Mouse (Mus musculus) lung, embryonic 14.5 days (tissue): ENCODE measurements around the gene Eci1. TPM values are rescaled to one million over a fixed set of nuclear protein-coding genes. Genes with fewer than 3 reads are reported as not detected.

Experiments used
- ATAC-seq: fragments of 200-750 bp; cut with Nextera tagmentation; 2 replicates; pipeline ENCODE4 v1.8.0; 2017; ENCODE audit warnings: mild to moderate bottlenecking, moderate TSS enrichment, moderate library complexity; ENCODE audit not compliant: insufficient read depth
- DNase-seq: peaks from one replicate; pipeline ENCODE4 v3.0.0-alpha.2; 2015
- H3K27ac ChIP-seq: fragments of 300-500 bp; sonication (generic); 2 replicates; pipeline ENCODE4 v1.5.1; 2014; ENCODE audit warnings: low read depth, mild to moderate bottlenecking, moderate library complexity
- H3K27me3 ChIP-seq: fragments of 300-500 bp; sonication (generic); 2 replicates; pipeline ENCODE4 v1.6.1; 2014; ENCODE audit warnings: low read length, control low read depth; ENCODE audit not compliant: insufficient read depth
- H3K36me3 ChIP-seq: fragments of 300-500 bp; sonication (generic); 2 replicates; pipeline ENCODE4 v1.6.1; 2014; ENCODE audit warnings: control low read depth; ENCODE audit not compliant: insufficient read depth
- H3K4me1 ChIP-seq: fragments of 300-500 bp; sonication (generic); 2 replicates; pipeline ENCODE4 v1.6.1; 2014; ENCODE audit warnings: antibody characterized with exemption, control low read depth; ENCODE audit not compliant: insufficient read depth
- H3K4me2 ChIP-seq: fragments of 300-500 bp; sonication (generic); 2 replicates; pipeline ENCODE4 v1.6.1; 2014; ENCODE audit warnings: mild to moderate bottlenecking
- H3K4me3 ChIP-seq: fragments of 300-500 bp; sonication (generic); 2 replicates; pipeline ENCODE4 v1.5.1; 2014; ENCODE audit warnings: low read depth, low read length
- H3K9ac ChIP-seq: fragments of 300-500 bp; sonication (generic); 2 replicates; pipeline ENCODE4 v1.6.1; 2014
- H3K9me3 ChIP-seq: fragments of 300-500 bp; sonication (generic); 2 replicates; pipeline ENCODE4 v1.6.1; 2016; ENCODE audit warnings: low read depth, low read length, control low read depth
- CTCF ChIP-seq: IDR thresholded peaks from 2 replicates; pipeline ENCODE4 v1.5.1; 2016; ENCODE audit warnings: antibody characterized with exemption, low read depth
- WGBS: fragments of 180-500 bp; shearing (Covaris S2); extraction: QIAGEN DNeasy Blood & Tissue Kit; methylation state at CpG from one replicate; pipeline ENCODE4 v1.1.7; 2014; 5-methylcytosine and 5-hydroxymethylcytosine counted together
- polyA plus RNA-seq: library from polyadenylated mRNA; unstranded; fragments of >200 nt; fragmentation: Nextera tagmentation; extraction: Ambion mirVana; gene quantifications from 2 replicates; pipeline ENCODE4 v1.2.1, GENCODE M21; 2014

Eci1 gene
- polyA plus RNA-seq, 1 experiment from 2014 or later: 80.8 TPM

GRCm38 (mm10) chr17:24488186-24488661 lies 61.8 kb downstream of the Eci1 start, which contains the start of gene Caskin1:
Gene Caskin1 (plus strand): TSS chr17:24488601.
- no peak for TF ChIP-seq CTCF
- Histone ChIP-seq H3K9ac (peak within 1 kb of the TSS; percentile 65), H3K27ac (no peak within 1 kb of the TSS), H3K27me3 (peaks cover 32% of the 10 kb centered on the region), H3K4me1 (0 out of 2 replicates have a peak, but pooled peaks cover 4% of the 10 kb centered on the region), H3K36me3 (no peaks in the 10 kb centered on the region), H3K4me3 (peak within 1 kb of the TSS; percentile 61), H3K9me3 (no peaks in the 10 kb centered on the region), H3K4me2 (peak within 1 kb of the TSS; percentile 100)
- peak; percentile 35; the same call in 1 of the 2 replicates for ATAC-seq
- WGBS: 1% methylated on average over 32 of the region's 45 CpGs
- DNase-seq: peak; percentile 38

- DNase-seq (peak; percentile 62), ATAC-seq (peak; percentile 64)
- no peak overlapping the region for H3K27ac ChIP-seq
- no peaks in the 10 kb centered on the region for H3K36me3 ChIP-seq
- no peaks in the 10 kb centered on the region for H3K9me3 ChIP-seq
- WGBS: under 1% methylated on average over 60 of the region's 81 CpGs
- peak overlapping the region; percentile 100 for H3K4me2 ChIP-seq
- peak overlapping the region; percentile 61 for H3K4me3 ChIP-seq
- peak overlapping the region; percentile 65 for H3K9ac ChIP-seq
- TF ChIP-seq CTCF: no peak
- H3K4me1 ChIP-seq: 0 out of 2 replicates have a peak, but pooled peaks cover 4% of the 10 kb centered on the region
- peaks cover 32% of the 10 kb centered on the region for H3K27me3 ChIP-seq
Observed at GRCm38 (mm10) chr17:24488662-24489264, 62.3 kb downstream of the Eci1 start.

Other genes with a start within 250 kb of the Eci1 start
- 6.4 and 7.0 TPM in 2 replicates for gene Tbc1d24, start 221.1 kb upstream of the Eci1 start, polyA plus RNA-seq
- 8.2 and 10.3 TPM in 2 replicates for gene Ntn3, start 217.1 kb upstream of the Eci1 start, polyA plus RNA-seq
- gene Tedc2, start 205.8 kb upstream of the Eci1 start, polyA plus RNA-seq: 14.5 and 15.2 TPM in 2 replicates
- 79.3 and 81.1 TPM in 2 replicates for gene Ccnf, start 175.2 kb upstream of the Eci1 start, polyA plus RNA-seq
- not detected in 2 replicates for gene Abca17, start 75.6 kb upstream of the Eci1 start, polyA plus RNA-seq
- 16.2 and 17.4 TPM in 2 replicates for gene Abca3, start 74.7 kb upstream of the Eci1 start, polyA plus RNA-seq
- 282 and 292 TPM in 2 replicates for gene Rnps1, start 12.1 kb upstream of the Eci1 start, polyA plus RNA-seq
- gene Dnase1l2, start 16.5 kb downstream of the Eci1 start, polyA plus RNA-seq: 1.8 and 2.6 TPM in 2 replicates
- gene E4f1, start 43.7 kb downstream of the Eci1 start, polyA plus RNA-seq: 22.3 and 25.2 TPM in 2 replicates
- 57.9 and 60.2 TPM in 2 replicates for gene Pgp, start 43.8 kb downstream of the Eci1 start, polyA plus RNA-seq
- 0.37 TPM in 1 of 2 replicates, not detected in the other for gene Bricd5, start 47.2 kb downstream of the Eci1 start, polyA plus RNA-seq
- gene Mlst8, start 52.4 kb downstream of the Eci1 start, polyA plus RNA-seq: 23.8 and 30.2 TPM in 2 replicates
- gene Caskin1, start 62.0 kb downstream of the Eci1 start, polyA plus RNA-seq: 0.93 and 1.1 TPM in 2 replicates
- gene Traf7, start 101.3 kb downstream of the Eci1 start, polyA plus RNA-seq: 103 and 106 TPM in 2 replicates
- 2.8 and 3.1 TPM in 2 replicates for gene Rab26, start 107.6 kb downstream of the Eci1 start, polyA plus RNA-seq
- 27.6 and 34.0 TPM in 2 replicates for gene Pkd1, start 123.2 kb downstream of the Eci1 start, polyA plus RNA-seq
- gene Tsc2, start 206.0 kb downstream of the Eci1 start, polyA plus RNA-seq: 62.2 and 66.5 TPM in 2 replicates
- 15.9 and 18.6 TPM in 2 replicates for gene Nthl1, start 206.0 kb downstream of the Eci1 start, polyA plus RNA-seq
- gene Slc9a3r2, start 223.7 kb downstream of the Eci1 start, polyA plus RNA-seq: 67.8 and 68.3 TPM in 2 replicates
- gene Npw, start 231.8 kb downstream of the Eci1 start, polyA plus RNA-seq: 0.78 and 1.0 TPM in 2 replicates
- gene Zfp598, start 243.0 kb downstream of the Eci1 start, polyA plus RNA-seq: 32.9 and 34.0 TPM in 2 replicates